Mouse (Mus musculus) left cerebral cortex, postnatal 36 days (tissue): Measurements from ENCODE around the gene Bcor. TPM values are rescaled to one million over a fixed set of nuclear protein-coding genes. Genes with fewer than 3 reads are reported as not detected.

ENCODE experiments used
- DNase-seq, 2 experiments: peaks; one replicate each; pipeline ENCODE4 v3.0.0; 2021 to 2022; ENCODE audit warnings: low spot score in 2 of 2, mixed read lengths in 1 of 2
- intact Hi-C: fragments of 180-260 bp; cut with DNase I; formaldehyde crosslinking; loops from one replicate; pipeline ENCODE4 v1.15.1; 2025
- total RNA-seq, 2 experiments: library from RNA; stranded (reverse); gene quantifications; 2 replicates each; pipeline ENCODE4 v1.2.3; 2021

Gene Bcor
- total RNA-seq, 2 experiments from 2014 or later = 24.9 to 32.1 TPM

DNA sequence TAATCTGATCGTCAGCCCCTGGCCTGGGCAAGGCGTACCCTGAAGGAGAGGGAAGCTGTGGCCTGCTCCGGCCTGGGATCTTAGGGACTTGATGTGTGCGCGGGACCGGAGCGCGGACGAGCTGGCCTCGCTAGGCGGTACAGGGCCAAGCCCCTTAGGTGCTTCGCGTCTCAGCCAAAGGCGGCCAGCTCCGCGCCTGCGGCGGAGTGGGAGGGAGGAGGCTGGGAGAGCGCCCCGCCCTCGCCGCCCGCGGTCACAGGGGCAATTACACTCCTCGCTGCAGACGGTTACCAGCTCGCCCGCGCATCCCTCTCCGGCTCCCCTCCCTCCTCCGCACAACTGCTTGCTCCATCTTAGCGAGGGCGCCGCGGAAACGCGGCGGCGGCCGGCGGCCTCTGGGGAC, 161.2 kb downstream of the Bcor start:
- DNase-seq = peak; percentile 35
- intact Hi-C loops = no loop called here

DNA sequence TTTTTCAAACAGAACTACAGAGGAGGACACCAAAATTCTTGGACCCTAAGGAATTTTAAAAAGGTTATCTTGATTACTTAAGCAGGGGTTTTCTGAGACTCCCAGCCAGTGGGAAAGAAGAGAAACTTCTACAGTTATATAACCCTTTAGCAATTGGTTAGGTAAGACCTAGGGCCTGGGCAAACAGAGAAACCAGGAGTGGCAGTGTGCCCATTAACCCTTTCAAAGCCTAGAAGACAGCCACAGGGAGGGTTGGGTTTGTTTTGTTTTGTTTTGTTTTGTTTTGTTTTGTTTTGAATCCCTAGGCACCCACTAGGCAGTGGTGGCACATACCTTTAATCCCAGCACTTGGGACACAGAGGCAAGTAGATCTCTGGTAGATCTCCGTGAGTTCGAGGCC, 163.3 kb downstream of the Bcor start:
- DNase-seq = no peak
- intact Hi-C loops = no loop called here

DNA sequence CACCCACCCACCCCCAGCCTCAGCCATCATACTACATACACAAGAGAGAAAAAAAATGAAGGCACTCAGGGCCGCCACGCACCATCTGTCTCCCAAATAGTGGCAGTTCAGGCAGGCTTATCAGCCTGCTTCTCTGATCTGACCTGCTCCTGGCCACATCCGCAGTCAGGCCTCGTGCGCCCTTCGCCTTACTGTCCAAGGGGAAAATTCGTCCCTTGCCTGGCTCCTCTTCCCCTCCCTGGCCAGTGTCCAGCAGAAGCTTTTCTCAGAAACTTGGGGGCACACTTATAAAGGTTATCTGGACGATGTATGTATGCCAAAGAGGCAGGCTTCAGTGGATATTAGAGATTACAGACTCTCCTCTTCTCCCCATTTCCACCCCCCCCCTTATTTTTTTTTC, 163.7 kb downstream of the Bcor start:
- no peak for DNase-seq
- intact Hi-C loops = no loop called here

- no peak for DNase-seq
- intact Hi-C loops = no loop called here
Observed at GRCm38 (mm10) chrX:11993641-11994419, 166.3 kb downstream of the Bcor start.

DNA sequence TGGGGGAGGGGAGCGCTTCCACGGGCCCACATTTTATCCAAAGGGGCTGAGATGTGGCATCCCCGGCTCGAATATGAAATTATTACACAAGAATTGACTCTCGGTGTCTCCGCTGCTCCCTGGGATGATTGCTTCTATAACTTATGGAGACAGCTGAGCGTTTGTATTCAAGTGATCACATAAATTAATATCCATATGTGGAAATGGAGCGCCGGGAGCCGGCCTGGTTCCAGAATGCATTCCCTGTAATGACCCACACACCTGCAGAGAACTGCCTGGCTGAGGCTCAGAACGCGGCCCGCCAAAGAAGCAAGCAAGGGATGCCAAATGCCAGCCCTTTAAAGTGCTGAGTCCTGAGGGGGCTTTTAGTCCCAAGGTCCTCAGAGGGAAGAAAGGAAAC, 170.7 kb downstream of the Bcor start:
- no peak for DNase-seq
- intact Hi-C loops = no loop called here

DNA sequence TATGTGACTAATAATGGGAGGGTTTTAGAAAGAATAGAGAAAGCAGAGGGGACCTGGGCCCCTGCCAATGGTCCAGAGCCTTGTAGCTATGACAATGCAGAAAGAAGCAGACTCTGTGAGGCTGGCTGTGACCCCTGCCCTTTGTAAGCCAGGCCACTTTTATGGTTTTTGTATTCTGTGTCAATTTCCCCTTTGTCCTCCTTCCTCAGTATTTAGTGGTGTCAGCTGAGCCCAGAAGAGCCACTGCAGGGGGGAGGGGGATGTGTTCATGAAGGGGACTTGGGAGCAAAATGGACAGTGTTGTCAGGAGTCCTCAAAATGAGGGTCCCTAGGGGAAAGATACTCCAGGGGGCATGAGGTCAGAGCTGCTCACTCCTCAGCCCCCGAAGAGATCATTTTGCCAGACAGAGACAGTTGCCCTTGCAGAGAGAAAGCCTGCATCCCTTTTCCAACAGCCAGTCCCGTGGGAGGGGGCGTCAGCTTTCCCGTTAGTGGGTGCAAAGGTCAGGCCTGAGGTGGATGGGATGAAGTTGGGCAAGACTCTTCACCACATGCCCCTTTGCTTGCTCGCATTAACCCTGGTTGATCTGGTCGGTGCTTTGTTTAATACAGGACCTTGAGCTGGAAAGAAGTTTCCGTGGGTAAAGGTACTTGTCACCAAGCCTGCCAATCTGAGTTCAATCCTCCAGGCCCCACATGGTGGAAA, 171.8 kb downstream of the Bcor start:
- intact Hi-C loops = no loop called here
- no peak for DNase-seq

- DNase-seq = no peak
- intact Hi-C loops = no loop called here
Observed at GRCm38 (mm10) chrX:11987602-11988001, 172.6 kb downstream of the Bcor start.
